Mouse (Mus musculus) spleen, postnatal 0 days (tissue): ENCODE results near the gene Vmn2r110. TPM values are rescaled to one million over a fixed set of nuclear protein-coding genes. Genes with fewer than 3 reads are reported as not detected.

Experiments
- polyA plus RNA-seq: library from polyadenylated mRNA; unstranded; fragments of >200 nt; fragmentation: Nextera tagmentation; extraction: Ambion mirVana; gene quantifications from 2 replicates; pipeline ENCODE4 v1.2.1, GENCODE M21; 2015

Gene Vmn2r110
- polyA plus RNA-seq = 0.01 and 0.02 TPM in 2 replicates

DNA sequence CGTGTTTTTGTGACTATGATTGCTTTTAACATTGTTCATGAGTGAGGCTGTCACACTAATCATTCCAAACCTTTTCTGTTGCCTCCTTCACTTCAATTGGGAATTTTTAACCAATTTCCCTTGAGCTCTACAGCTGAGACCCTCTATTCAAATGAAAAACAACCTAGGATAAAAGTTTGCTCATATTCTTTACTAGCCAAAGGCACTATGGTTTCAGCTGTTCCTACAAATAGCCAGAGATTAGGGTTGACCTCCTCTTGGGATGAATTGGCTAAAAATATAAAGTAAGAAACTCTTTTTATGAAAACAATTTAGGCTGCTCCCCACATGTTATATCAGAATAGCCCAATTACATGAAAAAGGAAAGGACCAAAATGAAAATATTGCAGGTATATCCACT lies at the start of gene Vmn2r110:
Vmn2r110 (minus strand) TSS at position 101 of the 400 bp plus-strand sequence.

DNA sequence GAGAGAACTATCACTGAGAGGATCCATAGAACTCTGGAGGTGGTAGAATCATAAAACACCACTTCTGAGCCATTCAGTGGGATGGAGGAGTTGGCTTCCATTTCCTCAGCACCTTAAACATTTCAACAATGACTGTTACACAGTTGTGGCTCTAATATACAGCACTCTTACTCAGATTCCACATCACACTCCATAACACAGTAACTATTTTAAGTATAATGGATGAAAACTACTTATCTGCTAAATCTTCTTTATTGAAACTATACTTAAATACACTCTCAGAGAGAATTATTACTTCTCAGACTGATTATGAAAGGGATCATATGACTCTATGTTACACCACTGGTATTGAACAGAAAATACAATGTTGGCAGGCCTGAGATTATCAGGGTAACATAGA lies 28.6 kb upstream of the Vmn2r110 start, which contains the start of gene Fpr-rs3:
Fpr-rs3 (minus strand) TSS at position 101 of the 400 bp plus-strand sequence.

DNA sequence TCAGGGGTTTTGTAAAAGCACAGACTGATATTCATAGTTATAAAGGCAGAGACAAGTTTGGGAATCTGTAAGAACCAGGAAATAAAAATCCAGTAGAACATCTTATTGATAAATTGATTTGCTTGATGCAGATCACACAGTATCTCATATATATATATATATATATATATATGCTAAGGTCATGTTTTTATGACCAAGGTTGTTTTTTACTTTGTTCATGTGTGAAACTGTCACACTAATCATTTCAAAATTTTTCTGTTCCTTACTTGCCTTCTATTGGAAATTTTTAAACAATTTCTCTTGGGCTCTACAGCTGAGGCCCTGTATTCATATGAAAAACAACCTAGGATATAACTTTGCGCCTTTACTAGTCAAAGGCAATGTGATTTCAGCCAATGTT lies 31.6 kb downstream of the Vmn2r110 start, which contains the start of gene Vmn2r109:
Vmn2r109 (minus strand) TSS at position 101 of the 400 bp plus-strand sequence.

Other genes starting within 250 kb of the Vmn2r110 start
- not detected in 2 replicates for gene Vmn1r224, start 182.3 kb downstream of the Vmn2r110 start, polyA plus RNA-seq
- gene Vmn2r108, start 115.1 kb downstream of the Vmn2r110 start, polyA plus RNA-seq = not detected in 2 replicates
- not detected in 2 replicates for gene Vmn1r225, start 98.3 kb downstream of the Vmn2r110 start, polyA plus RNA-seq
- gene Vmn2r109, start 31.7 kb downstream of the Vmn2r110 start, polyA plus RNA-seq = not detected in 2 replicates
- not detected in 2 replicates for gene Fpr-rs3, start 28.5 kb upstream of the Vmn2r110 start, polyA plus RNA-seq
- not detected in 2 replicates for gene Vmn1r226, start 86.4 kb upstream of the Vmn2r110 start, polyA plus RNA-seq
- gene Vmn1r227, start 133.4 kb upstream of the Vmn2r110 start, polyA plus RNA-seq = not detected in 2 replicates
- not detected in 2 replicates for gene Vmn1r228, start 189.7 kb upstream of the Vmn2r110 start, polyA plus RNA-seq
- gene Vmn1r229, start 215.1 kb upstream of the Vmn2r110 start, polyA plus RNA-seq = not detected in 2 replicates
- gene Vmn1r230, start 244.0 kb upstream of the Vmn2r110 start, polyA plus RNA-seq = not detected in 2 replicates